ENCODE assay signal across 27 mouse cellular contexts in genomic region chr9:47583241-47583640, GRCm38 (mm10).
"Had no signal": no experiment of that assay in that cellular context is flagged by ENCODE, and none has a peak within 500 bp of the region (broad histone marks: within the 10 kb centered on the region; RNA-seq: fewer than 3 reads in every experiment).

No protein-coding gene starts in this region.

- H3K27ac ChIP-seq: gastrocnemius, adult 2 months; heart, embryonic 13.5 days; heart, embryonic 15.5 days; hindbrain, embryonic 13.5 days; hindbrain, embryonic 15.5 days; hindbrain, postnatal 0 days; kidney, embryonic 15.5 days; kidney, postnatal 0 days; layer of hippocampus, adult 2 months; limb, embryonic 13.5 days; limb, embryonic 15.5 days; liver, embryonic 13.5 days; liver, embryonic 15.5 days had no signal

- H3K9ac ChIP-seq: heart, embryonic 13.5 days; heart, embryonic 15.5 days; hindbrain, embryonic 13.5 days; hindbrain, embryonic 15.5 days; kidney, embryonic 15.5 days; limb, embryonic 13.5 days; limb, embryonic 15.5 days; liver, embryonic 13.5 days; liver, embryonic 15.5 days had no signal

- H3K4me1 ChIP-seq: liver, embryonic 13.5 days; liver, embryonic 15.5 days had no signal

- DNase-seq: gastrocnemius, adult 2 months; gastrocnemius, postnatal 14 days; gastrocnemius, postnatal 36 days; heart, adult 18-20 months; heart, postnatal 14 days; heart, postnatal 36 days; kidney, adult 11 months; kidney, adult 2 months; kidney, adult 9 months; kidney, postnatal 25 days; kidney, postnatal 4 days; left cerebral cortex, postnatal 4 days; liver, embryonic 13.5 days had no signal

- H3K4me3 ChIP-seq: gastrocnemius, adult 2 months; heart, embryonic 13.5 days; heart, embryonic 15.5 days; hindbrain, embryonic 13.5 days; hindbrain, embryonic 15.5 days; kidney, embryonic 15.5 days; layer of hippocampus, adult 2 months; limb, embryonic 13.5 days; limb, embryonic 15.5 days; liver, embryonic 13.5 days; liver, embryonic 15.5 days had no signal

- ATAC-seq: hindbrain, postnatal 0 days; intestine, embryonic 16.5 days had no signal

- H3K27me3 ChIP-seq: heart, embryonic 15.5 days; hindbrain, embryonic 13.5 days; hindbrain, embryonic 15.5 days; kidney, embryonic 15.5 days; liver, embryonic 13.5 days; liver, embryonic 15.5 days had no signal

- H3K36me3 ChIP-seq: heart, embryonic 13.5 days; heart, embryonic 15.5 days; hindbrain, embryonic 13.5 days; hindbrain, embryonic 15.5 days; kidney, embryonic 15.5 days; limb, embryonic 13.5 days; limb, embryonic 15.5 days; liver, embryonic 13.5 days; liver, embryonic 15.5 days had no signal

- H3K4me2 ChIP-seq: heart, embryonic 11.5 days; heart, embryonic 13.5 days; heart, embryonic 15.5 days; hindbrain, embryonic 13.5 days; hindbrain, embryonic 15.5 days; kidney, embryonic 15.5 days; limb, embryonic 13.5 days; limb, embryonic 15.5 days; liver, embryonic 11.5 days; liver, embryonic 13.5 days; liver, embryonic 15.5 days had no signal

- H3K9me3 ChIP-seq: heart, embryonic 13.5 days; heart, embryonic 15.5 days; hindbrain, embryonic 13.5 days; hindbrain, embryonic 15.5 days; kidney, embryonic 15.5 days; limb, embryonic 13.5 days; limb, embryonic 15.5 days; liver, embryonic 13.5 days; liver, embryonic 15.5 days had no signal
